Mouse (Mus musculus) regulatory T cell (primary cell): ENCODE results near the gene C3.

ENCODE experiments used
- in situ Hi-C: fragments of 300-600 bp; cut with MboI, MseI; formaldehyde crosslinking; loops from one replicate; pipeline ENCODE4 v1.15.1; 2025; ENCODE audit warnings: high pct_unique_total_duplicates

Gene C3

GRCm38 (mm10) chr17:57228014-57228413 lies at the start of gene C3:
C3 (minus strand) TSS chr17:57228136.
- in situ Hi-C loops = loop anchor here (5.0 kb wide), 1 partner anchor 104 kb away; no protein-coding TSS in a partner anchor

- in situ Hi-C loops = loop anchor here (25.0 kb wide), 1 partner anchor 1239 kb away; the partner anchor contains the start of genes Chaf1a and Sh3gl1
Observed at GRCm38 (mm10) chr17:57276634-57277121, 48.7 kb upstream of the C3 start.

- in situ Hi-C loops = loop anchor here (25.0 kb wide), 1 partner anchor 1239 kb away; the partner anchor contains the start of genes Chaf1a and Sh3gl1
Observed at GRCm38 (mm10) chr17:57275997-57276351, 48.0 kb upstream of the C3 start.

GRCm38 (mm10) chr17:57275111-57275996 lies 47.4 kb upstream of the C3 start:
- in situ Hi-C loops = loop anchor here (25.0 kb wide), 1 partner anchor 1238 kb away; the partner anchor contains the start of genes Chaf1a and Sh3gl1

- in situ Hi-C loops = loop anchor here (25.0 kb wide), 1 partner anchor 1237 kb away; the partner anchor contains the start of genes Chaf1a and Sh3gl1
Observed at GRCm38 (mm10) chr17:57274686-57275085, 46.8 kb upstream of the C3 start.

- in situ Hi-C loops = no loop called here
Observed at GRCm38 (mm10) chr17:57273846-57274245, 45.9 kb upstream of the C3 start.

- in situ Hi-C loops = no loop called here
Observed at GRCm38 (mm10) chr17:57271301-57271700, 43.4 kb upstream of the C3 start.

- in situ Hi-C loops = no loop called here
Observed at GRCm38 (mm10) chr17:57267556-57268126, 39.7 kb upstream of the C3 start.

- in situ Hi-C loops = no loop called here
Observed at GRCm38 (mm10) chr17:57264972-57265945, 37.3 kb upstream of the C3 start.

- in situ Hi-C loops = no loop called here
Observed at GRCm38 (mm10) chr17:57264164-57264563, 36.2 kb upstream of the C3 start.

GRCm38 (mm10) chr17:57262901-57263550 lies 35.1 kb upstream of the C3 start:
- in situ Hi-C loops = no loop called here

- in situ Hi-C loops = no loop called here
Observed at GRCm38 (mm10) chr17:57261796-57262195, 33.9 kb upstream of the C3 start.

GRCm38 (mm10) chr17:57261286-57261685 lies 33.4 kb upstream of the C3 start:
- in situ Hi-C loops = no loop called here

- in situ Hi-C loops = no loop called here
Observed at GRCm38 (mm10) chr17:57260351-57260750, 32.4 kb upstream of the C3 start.

- in situ Hi-C loops = no loop called here
Observed at GRCm38 (mm10) chr17:57259742-57260141, 31.8 kb upstream of the C3 start.

- in situ Hi-C loops = no loop called here
Observed at GRCm38 (mm10) chr17:57258191-57258590, 30.3 kb upstream of the C3 start.

- in situ Hi-C loops = no loop called here
Observed at GRCm38 (mm10) chr17:57256921-57257485, 29.1 kb upstream of the C3 start.

GRCm38 (mm10) chr17:57255354-57255753 lies 27.4 kb upstream of the C3 start:
- in situ Hi-C loops = no loop called here

GRCm38 (mm10) chr17:57253306-57253705 lies 25.4 kb upstream of the C3 start:
- in situ Hi-C loops = no loop called here

GRCm38 (mm10) chr17:57251431-57251830 lies 23.5 kb upstream of the C3 start:
- in situ Hi-C loops = no loop called here
